In genomic region chr6:92874854-92875253, GRCm38 (mm10) we compare ENCODE assay signal across 13 mouse cellular contexts. TPM values are rescaled to one million over a fixed set of nuclear protein-coding genes. Genes with fewer than 3 reads are reported as not detected.
DNase-seq lines count a peak whose midpoint lies in the region.
"Had no signal": no experiment of that assay in that cellular context is flagged by ENCODE, and none has a peak within 500 bp of the region (broad histone marks: within the 10 kb centered on the region; RNA-seq: fewer than 3 reads in every experiment).

No protein-coding gene starts in this region.

- intact Hi-C loops in heart, postnatal 25 days (cut with DNase I) = loop anchor here (2.0 to 5.0 kb wide), 3 partner anchors 36 to 667 kb away; no protein-coding TSS in a partner anchor

- peak; percentile 20 for DNase-seq in adrenal gland, adult 8-10 months
- DNase-seq in adrenal gland, postnatal 4 days (ENCODE audit: low spot score in 2 of 2) = no peak
- peak; percentile 21 for DNase-seq in kidney, adult 18-20 months
- no peak for DNase-seq in kidney, postnatal 10 days
- DNase-seq in heart, postnatal 25 days (ENCODE audit: low spot score) = peak; percentile 36
- peak; percentile 89 for DNase-seq in lung, postnatal 25 days (ENCODE audit: low spot score)
- no peak for DNase-seq in thymus, postnatal 0 days (ENCODE audit: low spot score)
- DNase-seq in spleen, adult 18-20 months = no peak
- DNase-seq: thymus, adult 2 months had no signal

RNA-seq across cellular contexts. Expression of gene Gm15737, which starts 5.7 kb away (rescaled TPM):
- under 1 TPM in 1 of 4 experiments, not detected in 3; 0.06 TPM for total RNA-seq in adrenal gland, adult 8-10 months (2022)
- under 1 TPM in 1 of 2 experiments, not detected in 1; 0.08 TPM for total RNA-seq in adrenal gland, postnatal 4 days (2021)
- total RNA-seq in heart, postnatal 25 days (2021) = under 1 TPM; 0.29 to 0.39 TPM
- polyA plus RNA-seq in thymus, postnatal 0 days (2015; fragmentation: Nextera tagmentation; extraction: Ambion mirVana) = not detected in 2 replicates
- total RNA-seq: left cerebral cortex, postnatal 25 days had no signal
- polyA plus RNA-seq: frontal cortex, adult 2 months; G1E; liver, embryonic 16.5 days; thymus, adult 2 months had no signal

RNA-seq across cellular contexts. Expression of gene A730049H05Rik, which starts 58.6 kb away (rescaled TPM):
- 1 to 10 TPM; 1.9 to 7.0 (median 2.4) TPM for total RNA-seq in adrenal gland, adult 8-10 months (2022)
- total RNA-seq in adrenal gland, postnatal 4 days (2021) = 1 to 10 TPM in 1 of 2 experiments, under 1 TPM in 1; 0.99 to 2.0 TPM
- total RNA-seq in heart, postnatal 25 days (2021) = under 1 TPM in 1 of 2 experiments, not detected in 1; 0.10 TPM
- 0.23 TPM in 2 replicates for polyA plus RNA-seq in thymus, postnatal 0 days (2015; fragmentation: Nextera tagmentation; extraction: Ambion mirVana)
- polyA plus RNA-seq: frontal cortex, adult 2 months; G1E; liver, embryonic 16.5 days had no signal

Comparison
In these comparisons a context has a peak if more than half of its experiments do, and no peak if none do; other contexts are left out.
1. DNase-seq: peak in adrenal gland, adult 8-10 months (single experiment), kidney, adult 18-20 months (single experiment), heart, postnatal 25 days (single experiment) and lung, postnatal 25 days (single experiment); none in adrenal gland, postnatal 4 days (0 of 2), kidney, postnatal 10 days (single experiment), thymus, postnatal 0 days (single experiment) and spleen, adult 18-20 months (0 of 2).